Mouse (Mus musculus) liver, embryonic 16.5 days (tissue): ENCODE measurements around the gene Pip. TPM values are rescaled to one million over a fixed set of nuclear protein-coding genes. Genes with fewer than 3 reads are reported as not detected.

Experiments used
- ATAC-seq: fragments of 200-750 bp; cut with Nextera tagmentation; 2 replicates; pipeline ENCODE4 v1.8.0; 2017; ENCODE audit warnings: low read depth, mild to moderate bottlenecking, moderate number of reproducible peaks, moderate library complexity
- H3K27ac ChIP-seq: fragments of 300-500 bp; sonication (generic); 2 replicates; pipeline ENCODE4 v1.5.1; 2014; ENCODE audit warnings: mild to moderate bottlenecking, low read length
- H3K27me3 ChIP-seq: fragments of 300-500 bp; sonication (generic); 2 replicates; pipeline ENCODE4 v1.6.1; 2014; ENCODE audit warnings: low read depth, low read length, mixed read lengths; ENCODE audit not compliant: control insufficient read depth, insufficient read depth
- H3K36me3 ChIP-seq: fragments of 300-500 bp; sonication (generic); 2 replicates; pipeline ENCODE4 v1.6.1; 2014; ENCODE audit warnings: mild to moderate bottlenecking; ENCODE audit not compliant: control insufficient read depth, insufficient read depth
- H3K4me1 ChIP-seq: fragments of 300-500 bp; sonication (generic); 2 replicates; pipeline ENCODE4 v1.6.1; 2014; ENCODE audit warnings: low read depth, low read length, mixed read lengths; ENCODE audit not compliant: control insufficient read depth
- H3K4me2 ChIP-seq: fragments of 300-500 bp; sonication (generic); 2 replicates; pipeline ENCODE4 v1.6.1; 2014; ENCODE audit warnings: low read depth, low read length, mixed read lengths
- H3K4me3 ChIP-seq: fragments of 300-500 bp; sonication (generic); 2 replicates; pipeline ENCODE4 v1.5.1; 2014; ENCODE audit warnings: low read depth, mild to moderate bottlenecking, low read length
- H3K9ac ChIP-seq: fragments of 300-500 bp; sonication (generic); 2 replicates; pipeline ENCODE4 v1.6.1; 2014; ENCODE audit warnings: low read depth, low read length
- H3K9me3 ChIP-seq: fragments of 300-500 bp; sonication (generic); replicated peaks from 2 replicates; pipeline ENCODE4 v1.6.1; 2016; ENCODE audit warnings: low read length; ENCODE audit not compliant: control insufficient read depth
- WGBS: fragments of 180-500 bp; shearing (Covaris S2); extraction: QIAGEN DNeasy Blood & Tissue Kit; methylation state at CpG from one replicate; pipeline ENCODE4 v1.1.7; 2014; ENCODE audit not compliant: insufficient replicate concordance; 5-methylcytosine and 5-hydroxymethylcytosine counted together
- polyA plus RNA-seq: library from polyadenylated mRNA; unstranded; fragments of >200 nt; fragmentation: Nextera tagmentation; extraction: Ambion mirVana; gene quantifications from 2 replicates; pipeline ENCODE4 v1.2.1, GENCODE M21; 2015

The Pip gene
- not detected in 2 replicates for polyA plus RNA-seq

DNA sequence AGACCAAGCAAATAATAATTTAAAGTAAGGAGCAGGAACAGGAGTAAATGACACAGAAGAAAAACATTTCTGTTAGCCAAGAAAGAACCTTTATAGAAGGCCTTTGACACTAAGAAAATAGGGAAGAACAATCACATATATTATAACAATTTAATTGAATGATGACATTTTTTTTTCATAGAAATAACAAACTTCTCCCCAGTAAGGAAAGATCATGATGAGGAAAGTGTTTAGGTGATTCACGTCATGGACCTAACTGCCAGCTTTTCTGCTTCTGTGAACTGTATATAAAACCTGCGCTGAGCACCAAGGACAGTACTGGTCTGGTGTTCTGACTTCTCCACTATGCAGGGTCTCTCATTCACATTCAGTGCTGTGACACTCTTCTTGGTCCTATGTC lies at the start of gene Pip:
Pip (plus strand) TSS at position 301 of the 400 bp plus-strand sequence.
- Histone ChIP-seq H3K27ac (no peak within 1 kb of the TSS), H3K9ac (no peak within 1 kb of the TSS), H3K36me3 (no peaks in the 10 kb centered on the region), H3K4me2 (no peak within 1 kb of the TSS), H3K9me3 (no peaks in the 10 kb centered on the region), H3K4me1 (no peaks in the 10 kb centered on the region), H3K4me3 (no peak within 1 kb of the TSS), H3K27me3 (no peaks in the 10 kb centered on the region)
- ATAC-seq: no peak
- 60% methylated on average over 2 of the region's 2 CpGs for WGBS

DNA sequence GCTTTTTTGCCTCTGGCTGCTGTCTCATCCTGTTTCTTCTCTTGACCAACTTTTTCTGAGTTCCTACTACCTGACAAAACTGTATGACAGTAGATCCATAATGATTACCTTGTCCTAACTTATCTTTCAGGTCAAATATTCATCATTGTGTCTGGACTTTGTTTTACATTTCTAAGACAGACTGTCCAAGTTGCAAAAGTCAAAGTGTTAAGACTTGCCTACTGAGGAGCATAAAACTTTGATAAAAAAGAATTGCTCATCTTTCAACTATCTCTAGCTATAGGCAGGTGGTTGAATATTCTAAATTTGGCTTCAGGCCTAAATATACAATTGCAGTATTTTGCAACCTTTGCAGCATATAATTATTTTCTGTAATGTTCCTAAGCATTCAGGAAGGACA lies 23.2 kb upstream of the Pip start:
- Histone ChIP-seq H3K9ac (no peak overlapping the region), H3K36me3 (no peaks in the 10 kb centered on the region), H3K27me3 (no peaks in the 10 kb centered on the region), H3K9me3 (no peaks in the 10 kb centered on the region), H3K4me3 (no peak overlapping the region), H3K27ac (no peak overlapping the region), H3K4me2 (no peak overlapping the region), H3K4me1 (no peaks in the 10 kb centered on the region)
- ATAC-seq: no peak

DNA sequence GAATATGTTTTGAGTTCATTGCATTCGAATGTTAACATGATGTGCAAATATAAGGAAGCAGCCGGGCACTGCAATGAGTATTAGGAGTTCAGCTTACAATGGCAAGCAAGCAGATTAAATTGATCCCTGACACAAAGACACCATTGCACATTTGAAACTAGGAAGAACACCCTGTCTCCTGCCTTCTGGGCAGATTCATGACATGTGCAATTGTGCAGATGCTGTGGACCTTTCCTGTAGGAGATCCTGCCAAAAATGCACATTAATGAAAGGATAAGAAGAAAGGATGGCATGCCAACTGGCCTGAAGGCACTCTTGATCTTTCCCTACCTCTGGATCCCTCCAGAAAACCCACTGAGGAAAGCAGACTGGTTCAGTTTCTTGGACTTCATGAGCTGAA lies 17.8 kb upstream of the Pip start:
- Histone ChIP-seq H3K9me3 (no peaks in the 10 kb centered on the region), H3K36me3 (no peaks in the 10 kb centered on the region), H3K27me3 (no peaks in the 10 kb centered on the region), H3K9ac (no peak overlapping the region), H3K27ac (no peak overlapping the region), H3K4me2 (no peak overlapping the region), H3K4me3 (no peak overlapping the region), H3K4me1 (no peaks in the 10 kb centered on the region)
- no peak for ATAC-seq
- 59% methylated on average over 2 of the region's 2 CpGs for WGBS

DNA sequence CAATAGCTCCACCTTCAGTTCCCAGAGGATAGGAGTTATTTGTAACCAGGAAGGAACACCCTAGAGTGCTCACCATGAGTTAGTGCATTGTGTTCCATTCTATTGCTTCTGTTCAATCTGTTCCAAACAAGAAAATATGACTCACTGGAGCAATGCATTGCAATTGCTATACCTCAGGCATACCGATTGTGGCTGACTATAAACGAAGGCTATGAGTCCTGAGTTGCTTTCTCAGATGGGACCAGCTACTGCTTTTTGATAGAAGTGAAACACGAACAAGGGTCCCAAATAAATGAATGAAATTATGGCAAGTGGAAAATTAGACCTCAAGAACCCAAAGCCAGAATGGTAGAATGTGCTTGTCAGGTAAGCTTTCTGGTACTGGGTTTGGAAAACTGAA lies 5.4 kb downstream of the Pip start, which contains the start of gene Sval2:
Sval2 (plus strand) TSS at position 301 of the 400 bp plus-strand sequence.
- no peak for ATAC-seq
- WGBS: 49% methylated on average over 3 of the region's 3 CpGs
- Histone ChIP-seq H3K36me3 (no peaks in the 10 kb centered on the region), H3K4me3 (no peak within 1 kb of the TSS), H3K27ac (no peak within 1 kb of the TSS), H3K4me2 (no peak within 1 kb of the TSS), H3K4me1 (no peaks in the 10 kb centered on the region), H3K27me3 (no peaks in the 10 kb centered on the region), H3K9ac (no peak within 1 kb of the TSS), H3K9me3 (no peaks in the 10 kb centered on the region)

DNA sequence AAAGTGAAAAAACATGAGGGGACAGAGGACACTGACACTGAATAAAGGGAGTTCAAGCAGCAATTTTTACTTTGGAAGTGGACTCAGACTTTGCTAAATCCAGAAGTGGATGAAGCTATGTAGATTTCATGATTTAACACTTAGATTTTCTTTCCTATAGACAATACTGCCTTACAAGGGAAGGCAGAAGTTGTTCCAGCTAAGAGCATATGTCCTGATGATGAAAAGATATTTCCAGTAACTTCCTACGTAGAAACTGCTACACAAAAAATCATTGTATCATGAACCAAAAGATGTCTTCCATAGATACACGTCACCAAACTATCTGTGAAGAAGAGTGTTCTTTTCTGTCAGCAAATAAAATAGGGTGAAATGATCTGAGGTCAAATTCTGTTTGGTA lies 16.7 kb downstream of the Pip start:
- no peak for ATAC-seq
- H3K27me3 ChIP-seq: no peaks in the 10 kb centered on the region
- no peaks in the 10 kb centered on the region for H3K4me1 ChIP-seq
- 46% methylated on average over 2 of the region's 2 CpGs for WGBS
- no peaks in the 10 kb centered on the region for H3K9me3 ChIP-seq
- no peak overlapping the region for H3K9ac ChIP-seq
- no peaks in the 10 kb centered on the region for H3K36me3 ChIP-seq
- no peak overlapping the region for H3K4me2 ChIP-seq
- no peak overlapping the region for H3K4me3 ChIP-seq
- no peak overlapping the region for H3K27ac ChIP-seq

Other genes starting within 250 kb of the Pip start
- gene Ephb6, start 242.1 kb upstream of the Pip start, polyA plus RNA-seq: 0.65 and 0.92 TPM in 2 replicates
- 0.02 and 0.06 TPM in 2 replicates for gene Trpv6, start 211.1 kb upstream of the Pip start, polyA plus RNA-seq
- 0.05 and 0.06 TPM in 2 replicates for gene Trpv5, start 166.8 kb upstream of the Pip start, polyA plus RNA-seq
- not detected in 2 replicates for gene Llcfc1, start 163.1 kb upstream of the Pip start, polyA plus RNA-seq
- gene Kel, start 143.2 kb upstream of the Pip start, polyA plus RNA-seq: 308 and 322 TPM in 2 replicates
- not detected in 2 replicates for gene Olfr459, start 72.4 kb upstream of the Pip start, polyA plus RNA-seq
- not detected in 2 replicates for gene Sval2, start 5.5 kb downstream of the Pip start, polyA plus RNA-seq
- not detected in 2 replicates for gene Sval1, start 104.1 kb downstream of the Pip start, polyA plus RNA-seq
- gene Sval3, start 120.6 kb downstream of the Pip start, polyA plus RNA-seq: not detected in 2 replicates
- not detected in 2 replicates for gene Sva, start 190.9 kb downstream of the Pip start, polyA plus RNA-seq